Mouse (Mus musculus) ovary, postnatal 14 days (tissue): Measurements from ENCODE around the gene Themis2.
"Not testable (repeated sequence)": the region's sequence is repeated elsewhere in the genome, so short reads cannot be mapped to it uniquely, and the experiment has no call there.

Experiments used
- DNase-seq: peaks from one replicate; pipeline ENCODE4 v3.0.0; 2022; ENCODE audit warnings: low spot score

The Themis2 gene

DNA sequence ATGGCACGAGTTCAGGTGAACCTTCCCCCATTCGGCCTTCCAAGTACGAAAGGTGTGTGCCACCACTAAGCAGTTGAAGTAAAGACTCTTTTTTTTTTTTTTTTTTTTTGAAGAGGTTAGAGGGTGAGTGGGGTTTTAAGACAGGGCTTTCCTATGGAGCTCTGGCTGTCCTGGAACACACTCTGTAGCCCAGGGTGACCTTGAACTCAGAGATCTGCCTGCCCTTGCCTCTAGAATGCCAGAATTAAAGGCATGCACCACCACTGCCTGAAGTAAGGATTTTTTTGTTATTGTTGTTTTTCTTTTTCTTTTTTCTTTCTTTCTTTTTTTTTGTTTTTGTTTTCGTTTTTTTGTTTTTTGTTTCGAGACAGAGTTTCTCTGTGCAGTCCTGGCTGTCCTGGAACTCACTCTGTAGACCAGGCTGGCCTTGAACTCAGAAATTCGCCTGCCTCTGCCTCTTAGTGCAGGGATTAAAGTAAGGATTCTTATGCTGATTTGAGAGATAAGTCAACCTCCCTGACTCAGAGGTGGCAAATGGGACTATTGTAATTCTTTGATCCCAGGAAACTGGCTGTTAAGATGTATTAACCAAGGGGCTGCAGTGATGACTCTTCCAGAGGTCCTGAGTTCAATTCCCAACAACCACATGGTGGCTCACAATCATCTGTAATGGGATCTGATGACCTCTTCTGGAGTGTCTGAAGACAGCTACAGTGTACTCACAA, 46.8 kb downstream of the Themis2 start:
- no peak for DNase-seq

DNA sequence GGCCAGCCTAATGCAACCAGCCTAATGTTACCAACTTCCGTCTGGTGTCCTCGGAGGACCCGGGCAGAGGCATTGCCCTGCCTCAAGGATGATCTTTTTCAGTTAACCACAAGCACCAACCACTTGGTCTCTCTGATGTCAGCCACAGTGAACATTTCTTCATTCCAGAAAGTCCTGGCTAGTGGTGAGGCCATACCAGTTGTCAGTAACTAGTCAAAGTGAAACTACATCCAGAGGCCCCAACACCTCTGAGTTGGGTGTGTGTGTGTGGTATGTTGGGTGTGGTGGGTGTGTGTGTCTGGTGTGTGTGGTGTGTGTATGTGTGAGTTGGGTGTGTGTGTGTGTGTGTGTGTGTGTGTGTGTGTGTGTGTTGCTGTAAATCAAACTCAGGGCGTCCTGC, 47.4 kb downstream of the Themis2 start:
- DNase-seq, result no peak

DNA sequence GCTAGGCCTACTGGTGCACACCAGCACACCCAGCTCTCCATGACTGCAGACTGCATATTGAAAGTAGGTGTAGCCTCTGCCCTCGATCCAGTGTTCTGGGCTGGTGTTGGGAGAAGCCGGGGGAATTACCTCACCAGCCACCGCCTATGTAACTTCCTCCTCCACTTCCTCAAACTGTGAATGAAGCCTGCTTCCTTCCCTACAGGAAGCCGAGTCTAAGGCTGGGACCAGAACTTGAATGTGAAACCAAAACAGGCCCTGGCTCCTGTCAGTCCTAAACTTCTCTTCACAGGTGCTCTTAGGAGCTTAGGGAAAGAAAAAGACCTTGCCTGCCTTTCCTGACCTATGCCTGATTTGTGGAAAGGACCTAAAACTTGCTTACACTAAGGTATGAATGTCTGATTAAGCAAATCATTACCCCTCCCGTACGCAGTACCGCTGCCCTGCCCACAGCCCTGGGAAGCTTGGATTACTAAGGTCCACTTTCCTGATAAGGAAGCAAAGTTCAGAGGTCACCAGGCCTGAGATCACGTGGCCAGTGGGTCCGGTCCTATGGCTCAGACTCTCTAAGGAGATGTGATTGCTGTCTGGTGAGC, 48.4 kb downstream of the Themis2 start:
- no peak for DNase-seq

DNA sequence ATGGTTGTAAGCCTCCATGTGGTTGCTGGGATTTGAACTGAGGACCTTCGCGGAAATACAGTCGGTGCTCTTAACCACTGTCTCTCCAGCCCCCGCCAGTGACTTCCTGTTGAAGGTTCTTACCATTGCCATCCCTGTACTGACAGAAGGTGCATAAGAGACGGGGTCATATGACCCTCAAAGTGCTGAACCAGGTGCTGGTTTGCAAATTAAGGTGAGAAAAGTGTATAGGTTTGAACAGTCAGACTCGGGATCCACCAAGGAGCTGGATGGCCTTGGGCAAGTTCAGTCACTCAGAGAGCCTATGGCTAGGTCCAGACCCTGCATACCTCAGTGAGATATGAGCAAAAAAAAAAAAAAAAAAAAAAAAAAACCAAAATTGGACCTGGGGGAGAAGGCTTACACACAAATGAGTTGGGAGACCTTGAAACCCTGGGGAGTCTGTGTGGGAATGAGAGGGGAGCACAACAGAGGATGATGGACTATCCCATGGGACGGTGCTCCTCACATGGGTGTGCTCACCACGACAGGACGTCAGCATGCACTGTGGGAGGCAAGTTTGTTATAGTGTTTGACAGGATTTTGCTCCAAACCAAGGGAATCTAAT, 49.2 kb downstream of the Themis2 start:
- DNase-seq, result no peak

DNA sequence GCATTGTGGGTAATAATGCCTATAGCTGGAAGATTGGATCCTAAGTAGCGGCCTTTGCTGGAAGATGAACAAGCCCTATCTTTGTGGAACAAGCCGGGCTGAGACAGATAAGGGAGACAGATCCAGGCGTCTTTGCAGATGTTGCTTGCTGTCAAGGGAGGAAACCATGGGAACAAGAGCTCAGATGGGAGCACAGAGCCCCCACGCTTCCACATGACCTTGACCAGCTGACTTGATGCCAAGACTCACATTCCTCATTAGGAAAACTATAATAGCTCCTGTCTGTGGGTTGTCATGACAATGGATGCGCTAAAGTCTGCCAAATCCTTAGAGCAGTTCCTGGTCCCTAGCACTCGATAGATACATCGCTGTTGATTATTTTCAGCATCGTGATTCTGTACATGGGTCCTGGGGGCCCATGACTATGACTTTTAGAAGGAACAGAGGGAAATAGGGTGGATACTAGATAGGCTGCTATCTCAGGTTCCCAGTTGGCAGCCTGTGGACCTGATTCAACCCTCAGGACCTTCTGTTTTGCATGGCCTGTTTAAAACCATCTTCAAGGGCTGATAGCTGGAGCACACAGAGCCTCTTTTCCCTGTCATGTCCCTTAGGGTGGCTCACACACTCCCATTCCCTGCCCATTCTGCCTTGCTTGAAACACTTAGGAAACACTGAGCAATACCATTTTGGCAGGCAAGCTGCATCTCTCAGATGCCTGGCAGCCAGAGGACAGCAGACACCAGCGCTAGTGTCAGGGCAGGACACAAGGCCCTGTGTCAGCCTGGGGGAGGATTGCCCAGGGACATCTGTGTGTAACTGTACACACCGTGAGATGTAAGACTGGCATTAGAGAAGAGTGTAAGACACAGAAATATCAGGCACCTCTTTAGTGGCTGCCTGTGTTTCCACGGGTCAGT, 51.9 kb downstream of the Themis2 start:
- DNase-seq, result no peak

DNA sequence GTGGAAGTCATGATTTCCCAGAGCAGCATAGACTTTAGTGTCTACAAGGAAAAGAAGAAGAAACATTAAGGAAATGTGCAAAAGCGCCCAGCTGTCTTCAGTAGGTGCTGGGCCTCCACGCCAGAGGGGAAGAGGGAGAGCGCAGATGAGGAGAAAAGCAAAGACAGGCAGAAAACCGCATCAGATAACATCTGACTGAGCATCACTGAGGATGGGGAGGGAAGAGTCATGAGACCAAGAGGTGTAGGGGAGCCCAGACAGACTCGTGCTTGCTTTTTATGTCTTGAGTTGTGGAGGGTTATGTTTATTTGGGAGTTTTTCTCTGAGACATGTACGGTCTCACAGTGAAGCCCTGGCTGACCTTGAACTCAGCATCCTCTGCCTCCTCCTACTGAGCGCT, 54.7 kb downstream of the Themis2 start:
- no peak for DNase-seq

DNA sequence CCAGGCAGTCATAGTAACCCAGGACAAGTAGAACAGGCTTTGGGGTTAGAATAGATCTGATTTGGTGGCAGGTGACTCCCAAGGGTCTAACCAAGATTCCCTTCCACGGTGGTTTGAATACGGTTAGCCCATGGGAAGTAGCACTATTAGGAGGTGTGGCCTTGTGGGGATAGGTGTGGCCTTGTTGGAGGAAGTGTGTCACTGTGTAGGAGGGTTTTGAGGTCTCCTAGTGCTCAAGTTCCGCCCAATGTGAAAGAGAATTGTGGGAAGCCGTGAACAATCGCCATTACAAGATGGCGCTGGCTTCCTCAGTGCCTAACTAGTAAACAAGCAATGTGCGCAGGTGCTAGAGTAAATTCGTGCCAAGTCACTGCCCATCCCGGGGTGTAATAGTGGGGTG, 59.0 kb downstream of the Themis2 start:
- not testable (repeated sequence) for DNase-seq

DNA sequence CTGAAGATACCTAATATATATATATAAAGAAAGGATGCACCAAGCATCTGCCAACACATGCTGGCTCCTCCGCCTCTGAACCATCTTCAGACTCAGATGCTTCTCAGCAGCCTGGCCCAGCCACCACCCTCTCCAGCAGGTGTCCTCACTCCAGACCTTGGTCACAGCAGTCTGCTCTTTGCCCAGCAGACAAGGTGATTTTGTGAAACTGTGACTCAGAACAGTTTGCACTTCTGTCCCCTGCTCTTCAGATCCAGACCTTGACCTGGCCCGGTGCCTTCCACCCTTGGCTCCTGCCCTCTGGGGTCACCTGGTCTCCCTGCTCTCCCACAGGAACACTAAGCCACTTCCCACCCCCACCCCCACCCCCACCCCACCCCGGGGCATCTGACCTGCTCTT, 60.3 kb downstream of the Themis2 start:
- DNase-seq, result no peak

DNA sequence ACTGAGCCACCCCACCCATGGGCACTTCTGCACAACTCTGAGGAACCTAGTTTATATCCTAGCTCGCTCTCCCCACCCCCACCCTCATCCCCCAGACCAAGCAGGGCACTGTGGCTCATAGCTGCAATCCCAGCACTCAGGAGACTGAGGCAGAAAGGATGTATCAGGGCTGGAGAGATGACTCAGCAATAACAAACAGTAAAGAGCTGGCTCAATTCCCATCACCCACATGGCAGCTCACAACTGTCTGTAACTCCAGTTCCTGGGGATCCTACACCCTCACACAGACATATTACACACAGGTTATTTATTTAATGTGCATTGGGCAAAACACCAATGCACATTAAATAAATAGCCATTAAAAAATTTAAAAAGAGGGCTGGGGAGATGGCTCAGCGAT, 60.8 kb downstream of the Themis2 start:
- DNase-seq, result no peak

DNA sequence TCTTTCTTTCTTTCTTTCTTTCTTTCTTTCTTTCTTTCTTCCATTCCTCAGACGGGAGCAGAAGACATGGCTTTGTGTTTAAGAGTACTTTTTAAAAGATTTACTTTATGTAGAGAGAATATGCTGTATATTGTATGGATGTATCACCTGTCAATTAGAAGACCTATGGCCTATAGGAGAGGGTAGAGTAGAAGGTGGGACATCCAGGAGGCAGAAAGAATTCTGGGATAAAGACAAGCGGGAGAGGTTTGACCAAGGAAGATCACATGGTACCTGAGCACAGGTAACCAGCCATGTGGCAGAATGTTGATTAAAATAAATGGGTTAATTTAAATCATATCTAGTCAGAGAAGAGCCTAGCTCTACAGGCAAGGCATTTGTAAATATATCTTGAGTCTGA, 61.4 kb downstream of the Themis2 start:
- no peak for DNase-seq

DNA sequence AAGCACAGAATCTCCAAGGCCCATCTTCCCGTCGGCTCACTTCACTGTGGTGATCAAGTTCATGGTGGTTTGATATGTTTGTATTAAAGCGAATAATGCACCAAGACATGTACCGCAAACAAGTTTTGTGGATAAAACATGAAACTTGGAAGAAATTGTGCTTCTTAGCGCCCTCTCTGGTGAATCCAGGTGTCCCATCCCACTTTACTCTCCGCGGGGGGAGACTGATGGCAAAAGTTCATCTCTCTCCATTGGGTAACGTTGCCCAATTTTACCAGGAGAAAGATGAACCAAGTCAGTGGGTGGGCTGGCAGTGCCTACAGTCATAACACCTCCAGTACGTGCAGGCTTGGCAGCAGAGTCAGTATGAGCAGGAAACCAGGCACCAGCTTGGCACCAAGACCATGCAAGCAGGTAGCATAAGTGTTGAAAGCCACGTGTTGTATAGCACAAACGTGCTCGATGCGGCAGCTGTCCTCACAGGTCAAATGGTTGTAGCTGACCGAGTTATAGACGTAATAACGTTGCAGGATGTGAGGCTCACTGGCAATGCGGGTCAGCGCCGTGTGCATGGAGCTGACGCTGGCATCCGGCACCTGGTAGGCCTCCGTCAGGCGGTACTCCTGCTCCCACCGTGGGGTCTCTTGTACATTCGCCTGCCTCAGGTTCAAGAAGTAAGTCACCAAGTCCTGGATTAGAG, 63.0 kb downstream of the Themis2 start:
- no peak for DNase-seq

DNA sequence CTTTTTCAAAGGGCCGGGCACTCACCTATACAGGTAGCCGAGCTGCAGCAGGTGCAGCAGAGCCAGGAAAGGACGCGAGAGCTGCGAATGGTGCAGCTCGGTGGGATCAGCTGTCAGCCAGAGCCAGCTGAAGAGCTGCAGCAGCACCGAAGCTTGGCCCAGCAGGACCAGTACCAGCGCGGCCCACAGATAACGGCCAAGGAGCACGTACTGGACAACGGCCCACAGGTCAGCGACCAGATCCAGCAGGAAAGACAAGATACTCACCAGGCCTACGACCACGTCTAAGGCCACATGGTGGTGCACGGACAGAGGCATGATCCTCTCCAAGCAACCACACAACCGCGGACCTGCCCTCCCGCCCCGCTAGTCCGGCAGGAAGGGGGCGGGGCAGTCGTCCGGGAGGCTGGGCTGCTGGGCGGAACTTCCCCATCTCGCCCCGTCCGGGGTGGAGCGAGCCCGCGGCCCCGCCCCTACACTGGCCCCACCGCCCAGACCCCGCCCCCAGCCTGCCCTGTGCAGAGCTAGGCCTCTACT, 64.0 kb downstream of the Themis2 start, which contains the start of gene Xkr8:
Xkr8 (minus strand) TSS at position 399 of the 537 bp plus-strand sequence.
- peak; percentile 82 for DNase-seq
